Mouse (Mus musculus): ENCODE measurements around the gene Vps37b. TPM values are rescaled to one million over a fixed set of nuclear protein-coding genes. Genes with fewer than 3 reads are reported as not detected.

Vps37b gene
- polyA plus RNA-seq, 1 experiment from 2014 or later, result 28.8 TPM

DNA sequence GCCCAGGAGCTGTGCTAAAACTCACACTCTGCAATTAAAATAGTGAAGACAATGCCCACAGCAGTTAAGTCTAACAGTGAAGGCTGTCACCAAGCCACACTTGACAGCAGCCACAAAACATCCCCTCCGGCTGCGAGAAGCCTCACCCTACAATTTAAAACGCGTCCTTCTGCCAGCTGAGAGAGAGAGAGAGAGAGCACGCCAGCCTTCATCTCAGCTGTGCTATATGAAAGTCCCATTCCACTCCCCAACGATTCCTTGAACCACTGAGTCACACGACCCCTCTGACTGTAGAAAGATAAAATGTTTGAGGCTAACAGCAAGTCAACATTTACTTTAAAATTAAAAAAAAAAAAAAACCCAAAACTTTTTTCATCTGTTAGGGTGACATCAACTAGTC lies 3.4 kb downstream of the Vps37b start:
- 73% methylated on average over 7 of the region's 7 CpGs for WGBS
- Histone ChIP-seq H3K27me3 (replicated peaks) (no peaks in the 10 kb centered on the region), H3K9me3 (no peaks in the 10 kb centered on the region), H3K9ac (no peak overlapping the region), H3K4me3 (replicated peaks) (no peak overlapping the region), H3K36me3 (no peaks in the 10 kb centered on the region), H3K4me1 (replicated peaks) (peaks cover 46% of the 10 kb centered on the region), H3K4me2 (replicated peaks) (no peak overlapping the region), H3K27ac (no peak overlapping the region)
- no peak for ATAC-seq

DNA sequence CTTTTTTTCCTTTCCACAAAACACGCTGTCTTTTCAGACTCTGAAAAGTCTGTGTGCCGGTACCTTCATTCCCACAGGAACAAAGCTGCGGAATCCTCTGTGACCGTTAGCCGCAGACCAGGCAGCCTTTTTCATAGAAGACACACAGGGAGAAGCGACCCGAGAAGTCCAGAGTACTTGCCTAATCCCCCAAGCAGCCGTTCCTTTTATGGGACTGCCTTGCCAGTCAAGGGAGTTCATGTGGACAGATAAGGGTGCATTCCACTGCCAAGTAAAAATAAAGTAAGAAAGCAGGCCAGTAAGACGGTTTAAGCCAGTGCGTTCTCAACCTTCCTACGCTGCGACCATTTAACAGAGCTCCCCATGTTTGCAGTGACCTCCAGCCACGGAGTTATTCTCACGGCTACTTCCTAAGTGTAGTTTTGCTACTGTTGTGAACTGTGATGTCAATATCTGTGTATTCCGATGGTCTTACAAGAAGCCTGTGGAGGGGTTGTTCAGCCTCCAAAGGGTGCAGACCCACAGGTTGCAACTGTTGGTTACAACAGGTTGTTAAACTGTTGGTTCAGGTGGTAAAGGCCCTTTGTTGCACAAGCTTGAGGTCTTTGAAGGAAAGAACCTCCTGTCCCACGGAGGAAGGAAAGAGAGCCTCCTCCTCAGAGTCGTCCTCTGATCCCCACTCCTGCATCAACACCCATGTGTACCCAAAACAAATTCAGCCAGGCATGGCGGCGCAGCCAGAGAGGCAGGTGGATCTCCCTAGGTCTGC lies 4.2 kb downstream of the Vps37b start:
- Histone ChIP-seq H3K27ac (no peak overlapping the region), H3K27me3 (replicated peaks) (no peaks in the 10 kb centered on the region), H3K9me3 (no peaks in the 10 kb centered on the region), H3K36me3 (no peaks in the 10 kb centered on the region), H3K4me2 (replicated peaks) (no peak overlapping the region), H3K4me3 (replicated peaks) (no peak overlapping the region), H3K9ac (no peak overlapping the region), H3K4me1 (replicated peaks) (peaks cover 46% of the 10 kb centered on the region)
- WGBS, result 65% methylated on average over 19 of the region's 19 CpGs
- ATAC-seq, result no peak

DNA sequence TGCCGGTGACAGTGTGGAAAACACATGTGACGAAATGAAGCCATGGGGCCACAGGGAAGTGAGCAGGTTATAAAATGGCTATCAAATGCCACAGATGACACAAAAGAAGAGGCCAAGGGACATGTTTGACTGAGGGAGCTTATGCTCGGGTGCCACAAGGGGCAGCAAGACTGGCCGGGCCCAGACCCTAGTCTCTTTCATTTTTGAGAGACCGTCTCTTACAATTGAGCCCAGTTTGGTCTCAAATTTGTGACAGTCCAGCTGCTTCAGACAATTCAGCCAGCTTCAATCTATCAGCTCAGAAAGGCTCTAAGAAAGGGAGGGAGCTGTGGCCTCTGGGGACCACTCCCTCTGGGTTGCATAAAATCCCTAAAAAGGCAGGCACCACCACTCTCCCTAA lies 5.5 kb downstream of the Vps37b start:
- H3K36me3 ChIP-seq, result no peaks in the 10 kb centered on the region
- ATAC-seq, result no peak
- no peak overlapping the region for H3K4me2 ChIP-seq (replicated peaks)
- H3K9me3 ChIP-seq, result no peaks in the 10 kb centered on the region
- H3K4me1 ChIP-seq (replicated peaks), result peaks cover 46% of the 10 kb centered on the region
- 0 out of 2 replicates have a peak overlapping the region, but pooled peaks have one; percentile 23 for H3K27ac ChIP-seq
- no peak overlapping the region for H3K9ac ChIP-seq
- no peaks in the 10 kb centered on the region for H3K27me3 ChIP-seq (replicated peaks)
- H3K4me3 ChIP-seq (replicated peaks), result no peak overlapping the region
- WGBS, result 89% methylated on average over 5 of the region's 5 CpGs

DNA sequence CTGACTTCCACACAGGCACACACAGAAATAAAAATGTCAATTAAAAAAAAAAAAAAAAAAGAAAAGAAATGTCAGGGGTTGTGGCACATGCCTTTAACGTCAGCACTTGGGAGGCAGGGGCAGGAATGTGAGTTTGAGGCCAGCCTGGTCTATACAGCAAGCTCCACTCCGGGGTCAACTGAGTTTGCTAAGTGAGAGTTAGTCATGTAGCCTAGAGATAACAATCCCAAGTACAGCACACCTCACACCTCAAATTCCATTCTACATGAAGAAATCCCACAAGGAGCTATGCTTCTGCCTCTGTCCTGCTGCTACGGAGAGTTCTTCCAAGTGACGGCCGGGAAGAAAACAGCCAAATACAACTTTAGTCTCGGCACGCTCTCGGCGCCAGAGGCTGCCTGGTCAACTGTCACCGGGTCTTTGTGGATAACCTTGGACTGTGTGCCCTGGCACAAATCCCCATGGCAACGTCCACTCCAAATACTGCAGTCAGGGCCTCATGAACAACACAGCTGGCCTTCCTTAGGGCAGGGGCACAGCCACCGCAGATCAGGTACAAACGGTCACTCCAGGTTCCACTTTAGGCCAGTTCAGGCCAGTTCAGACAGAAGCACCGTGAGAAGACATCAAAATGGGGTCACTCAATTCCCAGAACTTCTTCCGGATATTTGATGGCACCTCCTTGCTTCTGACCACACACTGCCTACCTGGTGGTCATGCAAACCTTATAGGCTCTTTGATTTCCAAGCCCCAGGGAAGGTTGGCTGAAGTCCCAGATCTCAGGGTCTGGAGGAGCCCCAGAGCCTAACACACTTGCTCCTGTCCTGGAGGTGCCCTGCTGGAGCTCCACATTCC lies 6.3 kb downstream of the Vps37b start:
- H3K27me3 ChIP-seq (replicated peaks), result no peaks in the 10 kb centered on the region
- H3K9me3 ChIP-seq, result no peaks in the 10 kb centered on the region
- H3K4me1 ChIP-seq (replicated peaks), result peaks cover 42% of the 10 kb centered on the region
- no peak for ATAC-seq
- H3K4me2 ChIP-seq (replicated peaks), result no peak overlapping the region
- no peaks in the 10 kb centered on the region for H3K36me3 ChIP-seq
- H3K9ac ChIP-seq, result no peak overlapping the region
- 89% methylated on average over 15 of the region's 15 CpGs for WGBS
- H3K27ac ChIP-seq, result 0 out of 2 replicates have a peak overlapping the region, but pooled peaks have one; percentile 23
- no peak overlapping the region for H3K4me3 ChIP-seq (replicated peaks)

DNA sequence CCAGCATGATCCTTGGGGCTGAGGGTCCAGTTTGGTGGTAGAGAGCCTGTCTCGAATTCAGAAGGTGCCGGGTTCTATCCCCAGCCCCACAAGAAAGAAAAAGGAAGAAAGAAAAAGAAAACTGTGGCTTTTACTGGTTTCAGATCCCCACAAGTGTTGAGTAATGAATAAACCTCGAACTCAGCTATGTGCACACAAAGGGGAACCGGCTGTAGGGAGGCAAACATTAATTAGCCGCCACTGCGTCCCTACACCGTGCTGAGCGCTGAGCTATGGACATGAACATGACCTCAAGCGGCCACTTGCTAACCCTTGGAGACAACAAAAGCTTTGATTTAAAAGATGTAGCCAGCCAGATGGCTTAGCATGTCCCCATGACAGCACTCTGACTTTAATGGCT lies 6.9 kb downstream of the Vps37b start:
- WGBS, result 74% methylated on average over 9 of the region's 9 CpGs
- no peaks in the 10 kb centered on the region for H3K36me3 ChIP-seq
- peaks cover 36% of the 10 kb centered on the region for H3K4me1 ChIP-seq (replicated peaks)
- H3K4me2 ChIP-seq (replicated peaks), result no peak overlapping the region
- no peak overlapping the region for H3K9ac ChIP-seq
- no peak overlapping the region for H3K27ac ChIP-seq
- H3K4me3 ChIP-seq (replicated peaks), result no peak overlapping the region
- H3K27me3 ChIP-seq (replicated peaks), result no peaks in the 10 kb centered on the region
- no peak for ATAC-seq
- no peaks in the 10 kb centered on the region for H3K9me3 ChIP-seq

DNA sequence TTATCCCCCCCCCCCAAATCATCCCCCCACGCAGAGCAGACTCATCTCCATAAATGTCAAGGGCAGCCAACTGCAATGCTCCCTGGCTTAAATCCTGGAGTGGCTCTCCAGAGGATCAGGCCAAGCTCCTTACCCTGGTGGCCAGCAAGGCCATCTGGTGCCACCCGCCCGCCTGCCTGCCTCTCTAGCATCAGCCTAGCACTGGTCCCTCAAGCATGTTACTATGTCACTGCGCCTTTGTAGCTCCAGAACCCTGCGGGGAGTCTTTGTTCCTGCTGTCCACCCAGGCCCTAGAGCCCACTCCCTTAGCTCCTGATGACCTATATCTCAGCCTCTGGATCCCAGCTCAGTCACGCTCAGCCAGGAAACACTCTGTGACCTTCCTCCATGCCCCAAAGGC lies 7.4 kb downstream of the Vps37b start:
- Histone ChIP-seq H3K9me3 (no peaks in the 10 kb centered on the region), H3K4me1 (replicated peaks) (peaks cover 36% of the 10 kb centered on the region), H3K27ac (no peak overlapping the region), H3K4me2 (replicated peaks) (no peak overlapping the region), H3K27me3 (replicated peaks) (no peaks in the 10 kb centered on the region), H3K4me3 (replicated peaks) (no peak overlapping the region), H3K36me3 (no peaks in the 10 kb centered on the region), H3K9ac (no peak overlapping the region)
- no peak for ATAC-seq
- WGBS, result 76% methylated on average over 6 of the region's 6 CpGs

DNA sequence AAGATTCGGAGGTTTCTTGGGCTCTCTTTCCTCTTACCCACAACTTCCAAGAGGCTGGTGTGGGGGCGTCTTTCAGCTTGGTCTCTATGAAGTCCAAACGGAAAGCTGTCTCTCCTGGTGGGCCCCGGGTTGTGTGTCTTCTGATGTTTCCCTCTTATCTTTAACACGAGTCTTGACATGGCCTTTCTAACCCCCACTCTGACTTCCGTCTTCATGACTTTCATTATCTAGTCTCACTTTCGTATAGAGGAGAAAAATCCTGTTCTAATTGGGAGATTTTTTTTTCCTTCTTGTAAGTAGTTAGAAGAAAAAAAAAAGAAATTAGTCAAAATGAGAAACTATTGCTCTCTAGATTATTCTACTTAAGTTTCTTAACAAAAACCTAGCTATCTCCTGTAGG lies 9.7 kb downstream of the Vps37b start:
- H3K27me3 ChIP-seq (replicated peaks), result no peaks in the 10 kb centered on the region
- H3K4me1 ChIP-seq (replicated peaks), result peaks cover 26% of the 10 kb centered on the region; the same call in 1 of the 2 replicates
- H3K4me2 ChIP-seq (replicated peaks), result no peak overlapping the region
- no peaks in the 10 kb centered on the region for H3K9me3 ChIP-seq
- no peak overlapping the region for H3K9ac ChIP-seq
- H3K27ac ChIP-seq, result no peak overlapping the region
- H3K36me3 ChIP-seq, result no peaks in the 10 kb centered on the region
- no peak overlapping the region for H3K4me3 ChIP-seq (replicated peaks)
- WGBS, result 75% methylated on average over 7 of the region's 7 CpGs
- no peak for ATAC-seq

DNA sequence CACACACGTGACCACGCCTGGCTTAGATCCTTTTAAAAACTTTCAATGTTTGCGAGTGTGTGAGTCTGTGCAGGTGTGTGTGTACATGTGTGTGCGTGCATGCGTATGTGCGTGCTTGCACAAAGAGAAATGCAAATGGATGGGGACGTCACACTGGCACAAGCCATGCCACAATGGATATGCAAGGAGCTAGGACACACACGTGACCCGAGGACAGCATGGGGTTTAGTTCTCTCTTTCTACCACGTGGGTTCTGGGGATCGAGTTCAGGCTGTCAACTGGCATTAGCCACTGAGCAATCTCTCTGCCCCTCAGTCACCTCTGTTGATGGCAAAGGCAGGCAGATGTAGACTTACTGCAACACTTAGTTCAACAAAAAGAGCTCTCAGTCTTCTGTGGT lies 10.4 kb downstream of the Vps37b start:
- no peaks in the 10 kb centered on the region for H3K27me3 ChIP-seq (replicated peaks)
- no peak overlapping the region for H3K4me3 ChIP-seq (replicated peaks)
- H3K4me1 ChIP-seq (replicated peaks), result peaks cover 29% of the 10 kb centered on the region; the same call in 1 of the 2 replicates
- H3K36me3 ChIP-seq, result no peaks in the 10 kb centered on the region
- no peak for ATAC-seq
- WGBS, result 87% methylated on average over 11 of the region's 11 CpGs
- H3K9me3 ChIP-seq, result no peaks in the 10 kb centered on the region
- H3K27ac ChIP-seq, result no peak overlapping the region
- H3K9ac ChIP-seq, result no peak overlapping the region
- H3K4me2 ChIP-seq (replicated peaks), result no peak overlapping the region

DNA sequence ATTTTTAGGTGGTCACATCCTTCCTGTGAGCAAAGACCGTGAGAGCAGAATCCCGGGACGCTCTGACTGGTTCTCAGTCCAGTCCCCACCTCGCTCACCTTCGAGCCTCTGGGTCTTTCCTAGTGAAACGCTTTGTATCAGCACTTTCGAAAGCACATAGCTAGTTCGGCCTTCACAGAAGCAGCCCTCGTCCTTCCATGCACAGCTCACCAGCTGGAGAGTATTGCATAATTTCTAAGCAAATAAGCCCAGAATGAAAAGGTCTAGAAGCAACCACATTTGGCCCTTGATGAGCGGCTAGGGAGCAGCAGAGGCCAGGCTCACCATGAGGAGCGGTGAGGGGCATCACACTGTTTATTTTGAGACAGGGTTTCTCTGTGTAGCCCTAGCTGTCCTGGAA lies 10.9 kb downstream of the Vps37b start:
- 87% methylated on average over 11 of the region's 11 CpGs for WGBS
- Histone ChIP-seq H3K4me1 (replicated peaks) (peaks cover 25% of the 10 kb centered on the region; the same call in 1 of the 2 replicates), H3K27ac (no peak overlapping the region), H3K4me3 (replicated peaks) (no peak overlapping the region), H3K9ac (no peak overlapping the region), H3K4me2 (replicated peaks) (no peak overlapping the region), H3K27me3 (replicated peaks) (no peaks in the 10 kb centered on the region), H3K36me3 (no peaks in the 10 kb centered on the region), H3K9me3 (no peaks in the 10 kb centered on the region)
- no peak for ATAC-seq

DNA sequence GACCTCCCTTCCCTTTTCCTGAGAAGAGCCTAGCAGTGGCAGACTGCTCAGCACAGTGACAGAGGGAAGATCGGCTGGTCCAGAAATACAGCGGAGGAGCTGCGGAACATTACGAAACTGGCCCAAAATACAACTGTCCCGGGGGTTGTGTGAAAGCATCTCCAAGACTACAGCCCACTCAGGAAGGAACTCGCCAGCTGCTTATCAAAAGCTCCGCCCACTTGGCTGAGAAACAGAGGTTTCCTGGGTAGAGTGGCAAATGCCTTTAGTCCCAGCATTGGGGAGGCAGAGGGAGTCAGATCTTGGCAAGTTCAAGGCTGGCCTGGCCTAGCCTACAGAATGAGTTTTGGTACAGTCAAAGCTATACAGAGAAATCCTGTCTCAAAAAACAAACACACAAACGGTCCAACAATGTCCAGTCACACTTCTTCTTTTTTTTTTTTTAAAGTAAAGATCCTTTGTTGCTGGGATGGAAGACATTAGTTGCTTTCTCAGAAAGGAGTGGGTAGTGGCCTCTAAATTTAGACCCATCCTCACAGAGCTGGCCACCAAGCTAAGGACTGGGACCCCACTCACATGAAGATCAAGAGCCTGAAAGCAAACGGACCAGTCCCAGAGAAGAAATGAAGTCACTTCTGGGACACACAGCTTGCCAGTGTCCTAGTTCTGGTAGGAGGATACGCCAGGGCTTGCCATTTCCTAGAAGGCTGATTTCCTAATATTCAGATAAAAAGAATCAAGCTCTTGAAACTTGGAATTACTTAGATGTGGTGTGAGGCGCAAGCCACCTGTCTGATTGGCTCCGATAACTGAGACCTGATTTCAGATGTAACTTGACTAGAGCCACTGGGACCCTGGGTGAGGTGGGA lies 12.5 kb downstream of the Vps37b start:
- Histone ChIP-seq H3K9ac (no peak overlapping the region), H3K4me2 (replicated peaks) (no peak overlapping the region), H3K36me3 (no peaks in the 10 kb centered on the region), H3K9me3 (no peaks in the 10 kb centered on the region), H3K27ac (0 out of 2 replicates have a peak overlapping the region, but pooled peaks have one; percentile 22), H3K4me1 (replicated peaks) (peaks cover 21% of the 10 kb centered on the region), H3K27me3 (replicated peaks) (no peaks in the 10 kb centered on the region), H3K4me3 (replicated peaks) (no peak overlapping the region)
- ATAC-seq, result no peak
- 62% methylated on average over 12 of the region's 12 CpGs for WGBS

DNA sequence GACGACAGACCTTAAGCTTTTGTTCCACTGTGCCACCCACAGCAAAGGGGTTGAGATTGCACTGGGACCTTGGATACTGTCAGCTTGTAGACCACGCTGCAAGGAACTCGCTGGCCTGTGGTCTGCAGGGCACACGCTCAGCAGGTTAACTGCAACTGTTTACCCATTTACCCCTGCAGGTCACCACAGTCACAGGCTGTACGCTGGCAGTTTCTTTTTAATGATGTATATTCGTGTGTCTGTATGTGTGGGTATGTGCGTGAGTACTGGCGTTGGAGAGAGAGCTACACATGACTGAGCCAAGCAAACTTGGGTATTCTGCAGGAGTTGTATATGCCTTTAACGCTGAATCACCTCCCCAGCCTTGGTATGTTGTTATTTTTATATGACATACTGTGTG lies 13.4 kb downstream of the Vps37b start:
- ATAC-seq, result no peak
- Histone ChIP-seq H3K4me3 (replicated peaks) (no peak overlapping the region), H3K27me3 (replicated peaks) (no peaks in the 10 kb centered on the region), H3K9ac (no peak overlapping the region), H3K9me3 (no peaks in the 10 kb centered on the region), H3K36me3 (no peaks in the 10 kb centered on the region), H3K27ac (no peak overlapping the region), H3K4me2 (replicated peaks) (no peak overlapping the region), H3K4me1 (replicated peaks) (peaks cover 26% of the 10 kb centered on the region)
- WGBS, result 82% methylated on average over 9 of the region's 9 CpGs

DNA sequence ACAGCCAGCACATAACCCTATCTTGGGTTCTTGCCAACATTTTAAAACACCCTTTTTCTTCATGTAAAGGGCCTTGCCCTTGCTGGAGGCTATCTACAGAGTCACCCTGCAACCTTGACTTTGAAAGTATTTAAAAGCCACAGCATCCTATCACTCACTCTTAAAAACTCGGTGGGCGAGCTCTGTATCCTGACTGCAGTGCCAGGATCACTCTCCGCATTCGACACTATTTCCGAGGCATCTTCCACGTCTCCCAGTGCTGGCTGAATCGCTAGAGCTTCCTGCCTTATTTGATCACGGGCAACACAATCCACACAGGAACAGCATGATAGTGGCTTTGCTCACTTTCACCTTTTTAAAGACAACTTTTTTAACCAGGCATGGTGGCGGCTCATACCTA lies 14.1 kb downstream of the Vps37b start:
- 79% methylated on average over 9 of the region's 9 CpGs for WGBS

More for the DNA sequence above, 14.1 kb downstream of the Vps37b start:
- H3K27ac ChIP-seq, result no peak overlapping the region
- peaks cover 31% of the 10 kb centered on the region for H3K4me1 ChIP-seq (replicated peaks)
- H3K4me2 ChIP-seq (replicated peaks), result no peak overlapping the region
- ATAC-seq, result no peak
- H3K27me3 ChIP-seq (replicated peaks), result no peaks in the 10 kb centered on the region
- H3K4me3 ChIP-seq (replicated peaks), result no peak overlapping the region
- H3K9ac ChIP-seq, result no peak overlapping the region
- no peaks in the 10 kb centered on the region for H3K36me3 ChIP-seq
- H3K9me3 ChIP-seq, result no peaks in the 10 kb centered on the region
